Mouse (Mus musculus) urinary bladder, postnatal 36 days (tissue): ENCODE data around the gene Ankrd27.
A peak's percentile ranks its signal among the peaks of the same experiment; 100 is the strongest.
"Not testable (repeated sequence)": the region's sequence is repeated elsewhere in the genome, so short reads cannot be mapped to it uniquely, and the experiment has no call there.

Experiments
- DNase-seq, 2 experiments: peaks; one replicate each; pipeline ENCODE4 v3.0.0; 2022; ENCODE audit warnings: low spot score in 2 of 2, mixed read lengths in 1 of 2

Ankrd27 gene

DNA sequence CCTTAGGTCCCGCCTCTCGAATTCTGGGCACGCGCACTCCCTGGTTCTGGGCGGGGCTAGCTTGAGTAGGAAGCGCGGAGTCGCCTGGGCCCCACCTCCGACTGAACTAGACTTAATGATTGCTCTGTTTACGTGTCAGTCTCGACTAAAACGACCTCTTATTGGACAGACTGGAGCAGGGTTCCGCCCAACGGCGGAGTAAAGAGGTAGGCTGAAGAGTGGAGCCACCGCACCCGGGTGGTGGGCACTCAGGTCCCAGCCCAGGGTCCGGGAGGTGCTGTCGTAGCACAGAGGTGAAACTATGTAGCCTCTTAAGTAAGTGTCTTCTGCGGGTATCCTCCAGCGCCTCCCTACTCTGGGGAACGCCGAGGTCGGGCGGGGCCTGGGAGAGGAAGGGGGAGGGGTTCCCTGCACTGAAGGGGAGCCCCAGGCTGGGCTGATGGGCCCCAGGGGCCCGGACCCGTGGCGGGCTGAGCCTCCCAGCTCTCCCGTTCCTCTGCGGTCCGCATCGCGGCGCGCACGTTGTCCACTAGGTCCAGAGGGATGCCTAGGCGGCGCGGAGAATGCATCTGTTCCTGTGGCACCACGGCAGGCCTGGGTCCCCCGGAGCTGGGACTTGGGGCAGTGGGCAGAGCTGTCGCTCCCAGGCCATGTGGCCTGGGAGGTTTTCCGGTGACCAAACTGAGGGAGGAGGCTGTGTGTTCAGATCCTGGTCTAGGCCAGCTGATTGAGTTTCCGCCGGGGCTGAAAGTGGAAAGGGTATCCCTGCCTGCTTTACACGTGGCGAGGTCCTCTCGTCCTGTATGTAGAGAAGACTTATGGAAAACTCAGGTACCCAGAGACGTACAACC lies at the start of gene Ankrd27:
Ankrd27 (plus strand) TSS at position 190 of the 851 bp plus-strand sequence.
- peak; percentile 95 to 96 for DNase-seq

DNA sequence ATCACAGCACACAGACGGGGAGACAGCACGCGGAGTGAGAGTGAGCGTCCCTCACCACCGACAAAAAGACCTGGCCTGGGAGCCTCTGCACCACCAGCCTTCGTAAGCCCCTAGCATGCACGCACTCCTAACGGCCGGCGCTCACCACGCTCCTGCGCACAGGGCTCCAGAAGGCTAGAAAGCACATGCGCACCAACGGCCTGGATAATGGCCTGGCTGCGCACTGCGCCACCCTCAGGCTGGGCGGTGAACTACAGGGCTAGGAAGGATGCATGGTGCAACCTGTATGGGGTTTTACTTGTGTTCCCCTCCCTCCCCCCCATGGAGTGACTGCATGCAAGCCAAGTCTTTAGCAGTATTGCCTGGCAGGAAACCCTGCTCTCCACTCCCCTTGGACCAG lies 48.5 kb upstream of the Ankrd27 start, which contains the start of gene Tdrd12:
Tdrd12 (minus strand) TSS at position 184 of the 400 bp plus-strand sequence.
- no peak for DNase-seq

DNA sequence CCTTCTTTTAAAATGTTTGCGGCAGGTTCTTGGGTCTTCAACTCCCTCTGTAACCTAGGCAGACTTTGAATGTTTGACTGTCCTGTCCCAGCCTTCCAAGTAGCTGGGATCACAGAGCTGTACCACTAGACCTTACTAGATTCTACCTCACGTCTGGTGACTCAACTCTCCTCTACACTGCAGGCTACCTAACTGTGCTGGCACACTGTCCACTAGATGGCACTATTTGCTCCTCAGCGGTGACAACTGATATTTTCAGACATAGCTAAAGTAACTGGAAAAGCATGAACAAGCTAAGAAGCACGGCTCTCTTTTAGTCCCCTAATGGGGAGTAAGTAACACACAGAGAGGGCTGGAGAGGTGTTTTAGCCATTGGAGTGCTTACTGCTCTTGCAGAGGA lies 40.2 kb upstream of the Ankrd27 start:
- DNase-seq, result peak; percentile 35 to 45

DNA sequence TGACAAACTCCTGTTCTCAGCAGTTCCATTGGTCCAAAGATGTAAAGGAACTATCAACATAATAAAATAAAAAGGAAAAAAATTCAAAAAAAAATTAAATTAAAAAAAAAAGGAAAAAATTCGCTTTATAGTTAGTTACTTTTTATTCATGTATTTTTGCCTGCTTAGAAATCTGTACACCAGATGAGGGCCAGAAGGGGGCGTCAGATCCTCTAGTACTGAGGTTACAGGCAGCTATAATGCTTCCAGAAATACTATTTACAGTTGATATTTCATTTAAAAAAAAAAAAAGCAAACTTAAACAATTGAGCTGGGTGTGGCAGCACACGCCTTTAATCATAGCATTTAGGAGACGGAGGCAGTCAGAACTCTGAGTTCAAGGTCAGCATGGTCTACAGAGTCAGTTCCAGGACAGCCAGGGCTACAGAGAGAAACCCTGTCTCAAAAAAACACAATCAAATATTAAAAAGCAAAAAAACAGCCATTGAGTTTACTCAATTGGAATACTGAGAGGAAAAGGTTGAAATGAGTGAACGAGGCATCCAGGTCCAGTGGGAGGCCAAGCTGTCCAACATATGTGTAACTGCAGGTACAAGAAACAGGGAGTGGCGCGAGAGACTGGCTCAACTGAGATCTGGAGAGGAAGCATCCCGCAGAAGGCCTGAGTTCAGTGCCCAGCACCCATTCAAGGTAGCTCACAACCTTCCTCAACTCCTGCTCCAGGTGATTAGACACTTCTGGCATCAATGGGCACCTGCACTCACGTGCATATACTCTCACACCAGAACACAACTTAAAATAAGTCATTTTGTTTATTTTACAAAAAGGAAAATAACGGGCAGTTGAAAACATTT lies 32.1 kb upstream of the Ankrd27 start:
- DNase-seq, result no peak

DNA sequence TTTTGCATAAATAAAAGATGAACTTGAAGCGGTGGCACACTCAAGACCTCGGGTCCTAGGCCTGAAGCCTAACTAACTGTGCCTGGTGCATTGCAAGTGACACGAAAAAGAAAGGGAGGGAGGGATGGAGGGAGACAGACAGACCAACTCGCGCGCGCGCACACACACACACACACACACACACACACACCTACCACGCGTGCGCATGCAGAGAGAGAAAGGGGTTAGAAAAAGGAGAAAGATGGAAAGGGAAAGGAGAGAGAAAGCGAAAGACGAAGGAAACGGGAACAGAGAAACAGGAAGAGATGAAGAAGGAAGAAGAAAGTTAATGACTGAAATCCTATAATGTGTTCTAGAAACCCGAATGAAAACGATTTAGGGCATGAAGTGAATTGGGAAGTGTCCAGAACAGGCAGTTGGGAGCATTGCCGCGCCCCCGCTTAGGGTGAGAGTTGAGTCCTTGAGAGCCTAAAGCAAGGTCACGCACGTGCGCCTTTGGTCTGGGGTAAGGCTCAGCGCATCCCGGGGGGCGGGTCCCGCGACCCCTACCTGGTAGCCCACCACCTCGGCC lies 31.4 kb upstream of the Ankrd27 start:
- DNase-seq, result peak in 1 of 2 experiments; percentile 6

DNA sequence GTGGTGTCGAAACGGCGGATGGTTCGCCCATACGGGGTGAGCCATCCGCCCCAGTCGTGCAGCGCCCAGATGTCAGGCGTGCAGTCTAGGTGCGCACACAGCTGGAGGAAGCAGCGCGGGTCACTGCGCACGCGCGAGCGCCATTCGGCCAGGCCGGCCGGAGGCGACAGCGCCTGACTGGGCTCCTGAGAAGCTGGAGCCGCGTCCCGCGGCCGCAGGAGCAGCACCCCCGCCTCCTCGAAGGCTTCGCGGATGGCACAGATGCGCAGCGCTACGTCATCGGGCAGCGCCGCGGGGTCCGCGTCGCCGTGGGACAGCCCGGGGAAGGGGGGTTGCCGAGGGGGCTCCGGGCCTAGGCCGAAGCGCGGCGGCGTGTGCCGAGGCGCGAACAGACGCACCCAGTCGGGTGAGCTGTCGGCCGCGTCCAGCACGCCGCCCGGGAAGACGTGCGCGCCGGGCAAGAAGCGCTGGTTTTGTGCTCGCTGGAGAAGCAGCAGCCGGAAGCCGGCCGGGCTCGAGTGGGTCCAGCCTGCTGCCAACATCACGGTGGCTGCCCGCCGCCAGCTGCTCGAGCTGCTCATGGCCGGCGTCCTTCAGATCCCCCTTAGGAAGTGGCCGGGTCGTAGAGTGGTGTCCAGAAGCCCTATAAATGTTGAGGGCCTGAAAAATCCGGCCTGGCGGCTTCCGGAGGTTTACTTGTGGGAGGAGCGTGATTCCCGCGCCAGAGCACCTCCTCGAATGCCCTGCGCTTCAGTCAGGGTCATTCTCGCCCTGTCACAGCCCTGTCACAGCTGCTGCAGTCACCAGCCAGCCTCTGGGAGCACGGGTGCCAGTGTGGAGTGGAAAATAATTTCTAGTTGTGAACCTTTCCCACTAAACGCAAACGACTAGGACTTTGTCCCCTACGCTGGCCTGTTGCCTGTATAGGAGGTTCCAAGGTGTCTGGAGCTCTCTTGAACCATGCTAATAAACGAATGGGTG lies 30.5 kb upstream of the Ankrd27 start:
- peak; percentile 75 to 80 for DNase-seq

DNA sequence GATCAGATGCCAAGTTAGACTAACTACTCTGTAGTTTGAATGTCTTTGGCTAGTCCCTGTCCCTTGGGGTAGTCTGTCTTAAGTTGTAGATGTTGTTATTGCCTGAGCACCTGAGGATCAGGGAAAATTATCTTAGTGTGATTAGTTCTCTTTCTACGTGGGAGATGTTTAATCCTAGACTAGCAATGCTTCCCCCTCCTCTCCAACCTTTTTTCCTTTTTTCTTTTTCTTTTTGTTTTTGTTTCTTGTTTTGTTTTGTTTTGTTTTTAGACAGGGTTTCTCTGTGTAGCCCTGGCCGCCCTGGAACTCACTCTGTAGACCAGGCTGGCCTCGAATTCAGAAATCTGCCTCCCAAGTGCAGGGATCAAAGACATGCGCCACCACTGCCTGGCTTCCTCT lies 29.8 kb upstream of the Ankrd27 start, which contains the start of gene Nudt19:
Nudt19 (minus strand) TSS at position 100 of the 399 bp plus-strand sequence.
- no peak for DNase-seq

DNA sequence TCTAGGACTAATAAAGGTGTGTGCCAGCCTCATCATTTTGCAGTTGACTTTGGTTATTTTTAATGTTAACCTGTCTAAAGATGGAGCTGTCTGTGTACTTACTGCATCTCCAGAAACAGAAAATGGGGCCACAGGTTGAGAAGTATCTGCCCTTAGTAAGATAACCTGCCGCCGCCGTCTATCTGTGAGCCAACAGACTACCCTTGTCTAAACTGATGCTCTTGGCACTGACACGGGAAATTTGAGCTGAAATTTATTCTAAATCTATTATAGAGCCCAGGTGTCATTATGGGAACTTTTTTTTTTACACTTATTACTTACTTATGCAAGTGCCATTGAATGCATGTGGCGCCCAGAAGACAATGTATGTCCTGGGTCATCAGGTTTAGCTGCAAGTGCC lies 29.1 kb upstream of the Ankrd27 start:
- DNase-seq, result no peak

DNA sequence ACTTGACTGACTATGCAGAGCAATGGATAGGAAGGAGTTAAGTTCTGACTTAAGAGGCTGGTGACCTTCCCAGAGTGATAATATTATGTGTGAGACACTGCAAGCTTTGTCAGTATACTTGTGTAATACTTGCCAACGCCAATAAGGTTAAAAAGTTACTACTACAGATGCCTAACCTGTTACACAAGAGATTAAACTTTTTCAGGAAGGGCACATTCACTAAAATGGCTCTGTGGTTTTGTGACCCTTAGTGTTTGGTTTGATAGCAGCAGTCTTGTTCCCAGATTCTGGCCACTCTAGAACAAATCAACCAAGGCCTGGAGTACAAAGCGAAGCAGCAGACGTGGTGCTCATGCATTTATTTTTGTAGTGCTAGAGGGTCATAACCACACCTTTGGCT lies 28.5 kb upstream of the Ankrd27 start:
- no peak for DNase-seq

DNA sequence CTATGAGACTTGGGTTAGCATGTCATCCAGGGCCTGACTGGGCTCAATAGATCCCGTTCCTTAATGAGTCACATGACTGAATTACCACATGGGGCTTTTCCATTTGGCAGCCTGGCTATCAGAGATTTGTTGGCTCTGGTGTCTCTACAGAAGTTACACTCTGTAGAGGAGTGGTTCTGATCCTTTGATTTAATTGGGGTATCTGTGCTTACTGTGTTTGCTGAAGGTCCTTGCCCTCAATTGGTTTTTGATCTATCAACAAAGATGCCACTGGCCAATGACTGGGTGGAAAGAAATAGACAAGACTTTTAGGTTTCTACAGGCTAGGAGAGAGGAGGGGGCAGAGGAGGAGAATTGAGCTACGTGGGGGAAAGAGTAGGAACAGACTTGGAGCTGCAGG lies 27.4 kb upstream of the Ankrd27 start:
- no peak for DNase-seq

DNA sequence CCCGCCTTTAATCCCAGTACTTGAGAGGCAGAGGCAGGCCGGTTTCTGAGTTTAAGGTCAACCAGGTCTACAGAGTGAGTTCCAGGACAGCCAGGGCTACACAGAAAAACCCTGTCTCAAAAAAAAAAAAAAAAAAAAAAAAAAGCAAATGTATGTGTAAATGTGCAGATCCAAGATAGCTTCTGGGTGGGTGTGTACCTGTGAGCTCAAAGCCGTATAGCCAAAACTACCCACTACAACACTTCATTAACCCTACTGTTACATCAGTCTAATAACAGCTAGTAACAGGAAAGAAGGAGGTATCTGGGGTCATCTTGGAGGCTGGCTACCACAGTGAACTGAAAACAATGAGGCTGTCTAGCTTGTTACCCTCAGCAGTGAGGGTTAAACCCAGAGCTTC lies 26.2 kb upstream of the Ankrd27 start:
- no peak for DNase-seq

DNA sequence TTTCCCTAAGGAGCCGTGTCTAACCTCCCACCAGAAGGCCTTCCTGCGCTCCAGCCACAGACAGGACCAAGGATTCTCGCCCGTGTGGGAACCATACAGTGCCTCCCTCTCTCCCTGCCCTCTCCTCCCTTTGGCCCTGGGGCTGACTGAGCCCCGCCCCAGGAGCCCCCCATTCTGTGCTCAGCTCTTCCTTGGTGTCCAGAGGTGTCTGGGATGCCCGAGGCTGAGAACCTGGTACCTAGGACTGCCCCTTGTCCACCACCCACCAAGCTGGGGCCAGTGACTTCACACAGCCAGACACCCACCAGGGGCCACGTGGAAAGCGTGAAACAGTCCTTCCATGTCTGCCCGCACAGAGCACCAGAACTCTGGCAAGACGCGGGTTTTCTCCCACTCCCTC lies 23.0 kb upstream of the Ankrd27 start:
- no peak for DNase-seq

DNA sequence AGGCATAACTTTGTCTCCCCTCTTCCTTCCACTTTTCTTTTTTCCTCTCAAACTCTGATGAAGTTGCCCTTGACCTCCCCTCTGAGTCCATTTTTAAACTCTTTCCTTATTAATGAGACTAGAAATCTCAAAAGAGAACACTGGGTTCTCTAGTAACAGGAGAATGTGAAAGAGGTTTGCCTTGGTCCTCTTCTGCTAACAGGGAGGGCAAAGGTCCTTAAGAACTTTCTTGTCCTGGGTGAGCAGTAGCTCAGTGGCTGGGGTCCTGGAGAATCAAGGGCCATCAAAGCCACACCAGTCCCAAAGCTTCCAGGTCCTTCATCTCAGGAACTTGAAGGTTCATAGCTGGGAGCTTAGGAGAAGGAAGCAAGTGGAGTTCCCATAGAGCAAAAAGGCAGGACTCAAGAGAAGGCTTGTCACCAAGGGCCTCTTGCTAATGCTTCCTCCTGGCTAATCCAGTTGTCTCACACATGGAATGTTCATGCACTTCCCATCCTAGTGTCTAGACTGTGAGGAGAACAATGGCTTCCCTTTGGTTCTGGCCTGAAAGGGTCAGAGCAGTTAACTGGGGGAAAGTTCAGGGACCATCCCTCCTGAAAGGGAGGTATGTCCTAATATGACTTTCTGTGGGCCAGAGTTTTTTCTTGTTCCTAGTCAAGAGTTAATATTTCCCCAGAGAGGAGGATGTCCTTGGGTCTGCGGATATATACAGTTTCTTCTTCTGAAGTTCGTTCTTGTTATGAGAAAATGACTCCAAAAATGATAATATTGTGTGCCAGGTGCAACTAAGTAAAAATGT lies 21.8 kb upstream of the Ankrd27 start:
- DNase-seq, result no peak

DNA sequence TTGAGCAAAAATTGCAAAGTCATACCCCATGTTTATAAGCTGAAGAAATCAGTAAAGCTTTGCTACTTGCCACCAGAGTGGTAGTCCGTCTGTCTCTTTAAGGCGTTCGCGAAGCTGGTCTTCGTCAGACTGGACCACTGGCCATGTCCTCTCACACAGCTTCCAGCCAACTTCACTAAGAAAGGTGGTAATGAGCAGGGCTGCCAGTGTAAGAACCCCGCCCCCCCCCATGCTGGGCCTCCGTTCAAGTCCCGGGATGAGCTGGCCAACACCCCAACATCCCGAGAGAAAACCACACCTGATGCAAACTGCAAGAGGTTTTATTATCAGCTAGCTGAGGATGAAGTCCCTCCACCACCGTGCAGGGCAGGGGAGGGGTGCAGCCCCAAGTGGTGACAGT lies 21.2 kb upstream of the Ankrd27 start:
- not testable (repeated sequence) for DNase-seq

DNA sequence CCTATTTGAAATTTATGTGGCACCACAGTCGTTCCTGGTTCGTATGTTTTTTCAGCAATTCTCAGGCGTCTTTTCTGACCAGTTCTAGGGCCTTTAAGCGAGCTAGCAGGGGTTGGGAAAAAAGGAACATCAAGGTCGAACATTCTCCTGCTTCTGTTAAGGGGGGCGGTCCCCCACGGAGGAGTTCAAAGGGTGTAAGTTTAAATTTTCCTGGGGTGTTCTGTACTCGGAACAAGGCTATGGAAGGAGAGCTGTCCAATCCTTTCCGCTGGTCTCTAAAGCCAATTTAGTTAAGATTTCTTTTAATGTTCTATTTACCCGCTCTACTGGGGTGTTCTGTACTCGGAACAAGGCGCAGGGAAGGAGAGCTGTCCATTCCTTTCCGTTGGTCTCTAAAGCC lies 20.1 kb upstream of the Ankrd27 start:
- not testable (repeated sequence) for DNase-seq

DNA sequence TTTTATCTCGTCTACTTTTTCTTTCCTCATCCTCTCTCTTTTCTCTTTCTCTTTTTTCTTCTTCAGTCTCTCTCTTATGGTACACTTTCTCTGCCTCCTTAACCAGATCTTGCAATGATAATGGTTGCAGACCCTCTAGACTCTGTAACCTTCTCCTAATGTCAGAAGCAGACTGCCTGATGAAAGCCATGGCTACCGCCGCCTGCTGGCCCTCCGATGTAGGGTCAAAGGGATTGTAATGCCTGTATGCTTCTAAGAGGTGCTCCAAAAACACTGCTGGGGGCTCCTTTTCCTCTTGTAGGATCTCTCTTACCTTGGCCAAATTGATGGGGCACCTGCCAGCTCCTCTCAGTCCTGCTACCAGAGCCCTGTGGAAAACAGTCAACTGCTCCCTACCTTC lies 16.3 kb upstream of the Ankrd27 start:
- not testable (repeated sequence) for DNase-seq

DNA sequence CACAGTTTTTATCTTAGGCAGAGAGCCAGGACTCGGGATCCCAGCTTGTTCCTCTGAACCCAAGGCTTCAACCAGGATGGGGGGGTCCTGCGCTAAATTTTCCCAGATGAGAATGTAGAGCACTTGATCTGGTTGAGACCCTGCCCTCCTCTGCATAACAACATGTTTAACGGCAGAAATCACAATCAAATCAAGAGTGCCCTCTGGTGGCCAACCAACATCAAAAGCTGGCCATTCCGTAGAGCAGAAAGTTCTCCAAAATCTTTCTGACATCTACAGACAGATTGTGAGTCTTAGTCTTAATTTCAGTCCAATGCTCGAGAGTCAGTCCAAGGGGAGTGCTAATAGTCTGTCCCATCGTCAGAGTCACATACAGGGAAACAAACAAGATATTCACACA lies 15.2 kb upstream of the Ankrd27 start:
- DNase-seq, result not testable (repeated sequence)

DNA sequence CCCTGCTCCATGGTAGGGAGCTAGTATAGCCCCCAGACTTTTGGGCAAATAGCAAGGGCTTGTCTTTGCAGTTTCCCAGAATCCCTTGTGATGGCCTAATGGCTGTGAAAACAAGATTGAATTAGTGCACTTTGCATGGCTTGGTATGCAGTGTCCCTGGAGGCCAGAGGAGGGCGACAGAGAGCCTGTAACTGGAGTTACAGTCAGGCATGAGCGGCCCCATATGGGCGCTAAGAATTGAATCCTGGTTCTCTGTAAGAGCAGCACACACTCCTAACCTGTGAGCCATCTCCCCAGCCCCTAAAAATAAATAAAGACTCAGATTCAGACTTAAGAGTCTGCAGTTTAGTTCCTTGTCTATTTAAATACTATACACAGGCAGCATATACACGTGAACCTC lies 6.2 kb upstream of the Ankrd27 start:
- DNase-seq, result no peak

DNA sequence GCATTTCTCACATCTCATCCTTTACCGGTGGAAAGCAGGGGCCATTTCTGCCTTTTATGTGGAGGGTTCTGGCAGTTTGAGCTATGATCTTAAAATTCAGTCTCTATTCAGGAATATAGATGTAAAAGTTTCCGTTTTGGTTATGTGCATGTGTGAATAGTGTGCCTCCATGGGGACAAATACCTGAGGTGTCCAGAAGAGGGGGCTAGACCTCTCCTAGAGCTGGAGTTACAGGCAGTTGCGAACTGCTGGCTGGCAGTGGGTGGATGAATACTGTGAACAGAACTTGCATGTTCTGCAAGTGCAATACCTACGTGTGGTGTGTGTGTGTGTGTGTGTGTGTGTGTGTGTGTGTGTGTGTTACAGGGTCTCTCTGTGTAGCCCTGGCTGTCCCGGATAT lies 3.3 kb upstream of the Ankrd27 start:
- no peak for DNase-seq

DNA sequence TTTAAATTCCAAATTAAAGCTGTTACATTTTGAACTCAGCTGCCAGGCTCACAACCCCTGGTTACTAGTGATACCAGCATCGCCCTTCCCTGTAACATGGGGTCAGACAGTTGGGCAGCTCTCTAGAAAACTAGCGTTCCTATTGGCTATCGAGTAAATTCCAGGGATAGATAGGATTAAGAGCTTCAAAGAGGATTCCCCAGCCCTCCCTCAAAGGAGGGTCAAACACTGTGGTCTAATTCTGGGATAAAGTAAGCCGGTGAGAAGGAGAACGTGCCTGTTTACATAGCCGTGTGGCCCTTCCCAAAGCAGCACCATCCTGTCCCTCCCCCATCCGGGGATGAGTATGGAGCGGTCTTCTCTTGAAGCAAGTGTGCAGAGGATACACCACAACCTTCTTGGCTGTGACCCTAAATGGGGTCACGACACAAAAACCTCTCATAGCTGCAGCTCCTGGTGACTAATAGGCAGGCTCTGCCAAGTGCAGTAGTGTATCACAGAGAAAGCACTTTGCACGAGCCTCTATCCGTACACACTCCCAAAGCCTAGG lies 2.5 kb upstream of the Ankrd27 start:
- no peak for DNase-seq
